In genomic region chr3:104219531-104220294, GRCm38 (mm10) we compare ENCODE assay signal across 8 mouse cellular contexts. TPM values are rescaled to one million over a fixed set of nuclear protein-coding genes. Genes with fewer than 3 reads are reported as not detected.
A peak's percentile ranks its signal among the peaks of the same experiment; 100 is the strongest.
DNase-seq lines count a peak whose midpoint lies in the region; ATAC-seq and TF ChIP-seq lines count a peak whose summit lies in the region.

No protein-coding gene starts in this region.

- H3K36me3 ChIP-seq in heart, adult 2 months (ENCODE audit: control insufficient read depth, insufficient read depth, low read length): no peaks in the 10 kb centered on the region; the same call in 1 of the 2 replicates
- H3K36me3 ChIP-seq in limb, embryonic 12.5 days: no peaks in the 10 kb centered on the region
- H3K36me3 ChIP-seq in midbrain, embryonic 13.5 days: no peaks in the 10 kb centered on the region

- peaks cover 6% of the 10 kb centered on the region for H3K4me1 ChIP-seq in heart, adult 2 months (ENCODE audit: control insufficient read depth, insufficient read depth, low read length)
- H3K4me1 ChIP-seq in limb, embryonic 12.5 days (replicated peaks): peaks cover 14% of the 10 kb centered on the region
- peaks cover 20% of the 10 kb centered on the region for H3K4me1 ChIP-seq in midbrain, embryonic 13.5 days (replicated peaks)

- intact Hi-C loops in heart, adult 2 months (cut with DNase I): loop anchor here (1.0 to 10.0 kb wide), 8 partner anchors 52 to 305 kb away; partner anchors contain the start of genes Lrig2 and Rsbn1

- no peak for TF ChIP-seq EP300 in heart, adult 2 months (IDR thresholded peaks at IDR 0.05; ENCODE audit: insufficient read depth, low read depth, low read length)

- H3K4me3 ChIP-seq in heart, adult 2 months: peak overlapping the region; percentile 93
- peak overlapping the region; percentile 74 for H3K4me3 ChIP-seq in limb, embryonic 12.5 days (replicated peaks)
- H3K4me3 ChIP-seq in midbrain, embryonic 13.5 days (replicated peaks): peak overlapping the region; percentile 89

- no peak for TF ChIP-seq POLR2A in heart, adult 2 months (IDR thresholded peaks at IDR 0.05; ENCODE audit: insufficient read depth, low read depth, low read length)

- DNase-seq in adrenal gland, adult 18-20 months (ENCODE audit: low spot score in 2 of 2): peak; percentile 59 to 66
- peak; percentile 54 for DNase-seq in embryo, embryonic 9.5 days (ENCODE audit: extremely low spot score)
- peak; percentile 73 to 76 for DNase-seq in heart, adult 2 months
- peak; percentile 76 for DNase-seq in kidney, adult 18-20 months
- peak; percentile 27 to 36 for DNase-seq in spleen, postnatal 36 days (ENCODE audit: low spot score in 2 of 2)

- H3K27ac ChIP-seq in heart, adult 2 months: peak overlapping the region; percentile 87
- peak overlapping the region; percentile 93 for H3K27ac ChIP-seq in limb, embryonic 12.5 days
- H3K27ac ChIP-seq in midbrain, embryonic 13.5 days: peak overlapping the region; percentile 96

- no peaks in the 10 kb centered on the region for H3K9me3 ChIP-seq in limb, embryonic 12.5 days
- no peaks in the 10 kb centered on the region for H3K9me3 ChIP-seq in midbrain, embryonic 13.5 days

- peak overlapping the region; percentile 97 for H3K9ac ChIP-seq in heart, adult 2 months (ENCODE audit: low read depth, low read length)
- H3K9ac ChIP-seq in limb, embryonic 12.5 days (replicated peaks): peak overlapping the region; percentile 72
- H3K9ac ChIP-seq in midbrain, embryonic 13.5 days (replicated peaks): peak overlapping the region; percentile 85

- H3K4me2 ChIP-seq in limb, embryonic 12.5 days: peak overlapping the region; percentile 96
- peak overlapping the region; percentile 73 for H3K4me2 ChIP-seq in midbrain, embryonic 13.5 days (replicated peaks)

- TF ChIP-seq CTCF in heart, adult 2 months (IDR thresholded peaks at IDR 0.05): no peak

- peaks cover 2% of the 10 kb centered on the region for H3K79me2 ChIP-seq in heart, adult 2 months (replicated peaks; ENCODE audit: control insufficient read depth, insufficient read depth, low read length)

- WGBS in heart, adult 2 months: 6% methylated on average over 105 of the region's 107 CpGs
- WGBS in limb, embryonic 12.5 days: under 1% methylated on average over 99 of the region's 107 CpGs
- WGBS in midbrain, embryonic 13.5 days: under 1% methylated on average over 100 of the region's 107 CpGs

- peak; percentile 17; the same call in 1 of the 2 replicates for ATAC-seq in limb, embryonic 12.5 days (ENCODE audit: insufficient number of reproducible peaks, insufficient read depth, low FRiP score, low TSS enrichment, low read depth)
- peak; percentile 7 for ATAC-seq in midbrain, embryonic 13.5 days
- ATAC-seq in megakaryocyte-erythroid progenitor cell, adult 5-6 weeks (replicated peaks; ENCODE audit: low FRiP score, low TSS enrichment, poor library complexity, severe bottlenecking): no peak

- no peaks in the 10 kb centered on the region for H3K27me3 ChIP-seq in heart, adult 2 months (ENCODE audit: control insufficient read depth, insufficient read depth, low read length)
- H3K27me3 ChIP-seq in limb, embryonic 12.5 days: no peaks in the 10 kb centered on the region
- H3K27me3 ChIP-seq in midbrain, embryonic 13.5 days: no peaks in the 10 kb centered on the region

RNA-seq across cellular contexts. Expression of gene Magi3, which starts 0.5 kb away (rescaled TPM):
- total RNA-seq in adrenal gland, adult 18-20 months (2021): 10 to 100 TPM; 18.4 to 18.8 TPM
- total RNA-seq in heart, adult 2 months (2021): 10 to 100 TPM; 31.2 to 42.2 TPM
- polyA plus RNA-seq in heart, adult 2 months (2012; rRNA removed): 10.0 and 17.4 TPM in 2 replicates
- 3.2 and 4.5 TPM in 2 replicates for polyA plus RNA-seq in limb, embryonic 12.5 days (2016; fragmentation: Nextera tagmentation; extraction: Ambion mirVana)
- 5.1 and 5.9 TPM in 2 replicates for polyA plus RNA-seq in midbrain, embryonic 13.5 days (2015; fragmentation: Nextera tagmentation; extraction: Ambion mirVana)
- 1.4 and 2.1 TPM in 2 replicates for total RNA-seq in megakaryocyte-erythroid progenitor cell, adult 5-6 weeks (2014; fragmentation: Nextera tagmentation)
- 1.9 and 5.4 TPM in 2 replicates for total RNA-seq in megakaryocyte-erythroid progenitor cell, adult 5-6 weeks (2017)
